Mouse (Mus musculus) monocyte, adult 59 days (primary cell): ENCODE measurements around the gene Sult1a1. TPM values are rescaled to one million over a fixed set of nuclear protein-coding genes. Genes with fewer than 3 reads are reported as not detected.

Source experiments
- total RNA-seq, 2 experiments: library from RNA; stranded (reverse); gene quantifications; one replicate each; pipeline ENCODE4 v1.2.4; 2023

Gene Sult1a1
- 1 to 10 TPM; 5.7 to 6.0 TPM for total RNA-seq

DNA sequence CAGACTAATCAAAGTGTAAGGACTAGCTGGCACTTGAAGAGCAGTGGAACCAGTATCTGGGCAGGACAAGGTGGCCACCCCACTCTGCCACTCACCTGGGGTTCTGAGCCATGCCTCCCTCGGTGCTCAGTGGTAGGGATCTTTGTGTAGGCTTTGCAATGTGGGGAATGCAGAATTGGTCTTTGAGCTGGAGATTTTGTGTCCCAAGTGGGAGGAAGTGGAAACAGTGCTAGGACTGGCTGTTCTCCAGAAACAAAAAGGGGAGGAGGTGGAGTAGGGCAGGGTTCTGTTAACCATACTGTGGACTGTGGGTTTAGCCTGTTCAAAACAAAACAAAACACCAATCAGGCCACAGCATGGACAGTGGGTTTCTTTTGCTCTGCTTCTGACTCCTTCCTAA, at the start of gene Sult1a1:
Gene Sult1a1 (minus strand): TSS at position 226 of the 400 bp plus-strand sequence.

DNA sequence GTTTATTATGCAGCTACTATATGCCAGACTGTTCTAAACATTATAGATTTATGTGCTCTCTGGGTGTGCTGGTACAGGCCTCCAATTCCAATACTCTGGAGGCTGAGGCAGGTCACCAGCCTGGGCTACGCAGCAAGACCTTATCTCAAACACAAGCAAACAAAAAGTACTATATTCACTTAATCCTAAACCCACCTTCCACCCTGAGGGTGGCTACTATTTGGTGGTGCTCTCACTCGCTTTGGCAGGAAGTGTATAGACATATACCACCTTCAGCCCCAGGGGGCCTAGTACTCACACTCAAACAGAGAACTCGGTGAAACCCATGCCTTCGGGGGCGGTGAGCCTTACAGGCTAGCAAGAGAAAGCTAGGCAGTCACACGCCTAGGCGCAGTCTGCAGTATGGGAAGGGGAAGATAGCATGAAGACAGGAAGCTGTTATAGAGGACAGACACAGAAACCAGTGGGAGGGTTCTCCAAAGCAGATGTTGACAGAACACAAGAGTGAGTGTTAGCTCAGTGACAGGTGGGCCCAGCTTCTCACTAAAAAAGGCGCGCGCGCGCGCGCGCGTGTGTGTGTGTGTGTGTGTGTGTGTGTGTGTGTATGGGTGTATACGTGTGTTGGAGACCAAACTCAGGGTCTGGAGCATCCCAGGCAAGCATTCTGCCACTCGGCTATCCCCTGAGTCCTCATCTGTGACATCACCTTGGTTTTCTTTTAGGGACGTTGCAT, 31.4 kb upstream of the Sult1a1 start, which contains the start of gene Coro1a:
Gene Coro1a (minus strand): TSS at position 346 of the 733 bp plus-strand sequence.

DNA sequence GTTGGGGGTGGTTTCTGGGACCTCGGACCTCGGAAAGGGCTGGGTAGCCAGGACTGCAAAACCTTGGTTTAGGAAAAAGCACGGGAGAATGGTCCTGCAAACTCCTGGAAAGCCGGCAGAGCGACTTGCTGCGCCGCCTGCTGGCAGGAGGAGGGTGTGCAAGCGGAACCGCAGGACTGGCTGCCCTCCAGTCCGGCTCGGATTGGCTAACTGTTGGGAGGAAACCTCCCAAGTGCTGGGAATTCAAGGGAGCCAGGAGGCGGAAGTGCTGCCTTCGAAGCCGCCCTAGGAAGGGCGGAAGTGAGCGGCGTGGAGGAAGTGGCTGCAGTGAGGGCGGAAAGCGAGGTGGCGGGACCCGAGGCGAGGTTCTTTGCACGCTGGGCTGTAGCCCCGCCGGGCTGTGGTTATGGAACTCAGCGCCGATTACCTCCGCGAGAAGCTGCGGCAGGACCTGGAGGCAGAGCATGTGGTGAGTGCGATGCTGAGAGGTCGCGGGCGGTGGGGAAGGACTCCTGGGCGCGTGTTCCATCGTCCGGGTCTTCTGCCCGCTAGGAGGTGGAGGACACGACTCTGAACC, 19.5 kb upstream of the Sult1a1 start, which contains the start of gene Slx1b:
Gene Slx1b (minus strand): TSS at position 154 of the 577 bp plus-strand sequence.

DNA sequence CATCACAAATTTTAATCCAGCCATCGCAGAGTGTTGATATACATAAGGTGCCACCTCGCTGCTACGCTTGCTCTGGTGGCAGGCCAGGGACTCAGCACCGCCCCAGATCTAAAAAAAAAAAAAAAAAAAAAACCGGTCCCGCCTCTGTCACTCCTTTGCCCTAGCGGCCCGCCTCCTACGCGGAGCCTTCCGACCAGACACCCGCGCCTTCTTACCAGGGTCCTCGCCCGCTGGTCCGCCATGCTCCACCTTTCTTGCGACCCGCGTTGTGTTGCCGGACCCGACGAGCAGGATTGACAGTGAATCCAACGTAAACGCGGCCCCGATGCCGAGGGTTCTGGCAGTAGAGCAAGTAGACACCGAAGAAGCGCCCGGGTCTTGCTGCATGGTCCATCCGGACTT, 19.0 kb upstream of the Sult1a1 start, which contains the start of gene Bola2:
Gene Bola2 (plus strand): TSS at position 192 of the 402 bp plus-strand sequence.

DNA sequence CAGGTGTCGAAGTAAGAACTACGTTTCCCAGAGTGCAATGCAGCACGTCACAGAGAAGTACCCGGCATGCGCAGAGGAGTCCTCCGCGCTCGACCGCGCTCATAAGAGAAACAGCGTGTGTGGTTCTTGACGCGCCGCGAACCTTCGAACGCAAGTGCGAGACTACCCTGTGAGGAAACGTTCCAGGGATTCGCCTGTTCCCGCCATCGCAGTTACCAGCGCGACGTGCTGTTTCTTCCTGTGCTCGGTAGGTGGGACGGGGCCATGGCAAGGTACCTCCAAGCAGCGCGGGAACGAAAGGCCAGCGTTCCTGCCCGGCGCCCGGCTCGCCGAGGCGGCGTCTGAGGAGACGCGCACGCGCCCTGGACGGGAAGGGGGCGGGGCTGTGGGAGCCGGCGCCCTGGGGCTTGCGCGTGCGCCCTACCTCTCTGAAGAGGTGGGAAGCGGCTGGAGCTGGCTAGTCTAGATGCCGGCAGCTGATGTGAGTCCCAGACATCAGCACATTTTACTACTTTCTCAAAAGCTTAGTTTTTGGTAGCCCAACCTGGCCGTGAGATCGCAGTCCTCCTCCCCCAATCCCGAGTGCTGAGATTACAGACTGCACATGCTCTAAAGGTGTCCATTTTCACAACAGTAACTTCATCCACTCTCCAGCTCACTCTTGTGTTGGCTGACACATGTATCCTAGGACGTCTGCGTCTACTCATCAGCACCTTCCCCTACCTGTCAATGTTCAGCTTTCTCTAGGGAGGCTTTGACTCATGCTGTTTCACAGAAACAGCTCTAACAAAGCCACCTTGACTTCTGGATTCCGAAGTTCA, 26.8 kb downstream of the Sult1a1 start, which contains the start of gene Sgf29:
Gene Sgf29 (plus strand): TSS at position 79 of the 821 bp plus-strand sequence.

DNA sequence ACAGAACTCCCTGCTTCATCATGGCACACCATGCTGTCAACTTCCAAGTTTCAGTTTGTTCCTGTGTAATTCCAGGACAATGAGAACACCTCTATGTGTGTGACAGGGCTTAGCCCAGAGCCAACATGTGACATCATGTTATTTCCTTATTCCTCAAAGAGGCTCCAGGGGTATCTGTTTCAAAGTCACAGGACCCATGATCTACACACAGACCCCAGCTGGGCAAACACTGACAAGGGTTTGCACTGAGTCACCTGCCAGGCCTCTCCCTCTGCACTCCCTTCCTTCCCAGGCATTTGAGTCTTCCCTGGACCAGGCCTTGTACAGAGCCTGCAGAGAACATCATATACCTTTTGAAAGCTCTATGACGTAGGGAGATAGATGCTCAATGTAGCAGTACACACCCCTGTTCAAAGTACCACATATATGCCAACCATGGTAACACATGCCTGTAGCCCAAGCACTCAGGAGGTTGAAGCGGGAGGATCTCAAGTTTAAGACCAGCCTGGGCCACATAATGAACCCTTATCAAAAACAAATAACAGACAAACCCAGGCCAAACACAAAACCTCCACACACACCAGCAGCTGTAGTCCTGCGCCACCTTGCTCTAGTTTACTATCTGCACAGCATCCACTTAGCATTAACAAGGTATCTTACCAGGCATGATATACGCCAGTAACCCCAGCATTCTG, 45.3 kb downstream of the Sult1a1 start, which contains the start of gene Nupr1:
Gene Nupr1 (minus strand): TSS at position 38 of the 695 bp plus-strand sequence.

Other genes starting within 250 kb of the Sult1a1 start
- 10 to 100 TPM; 24.3 to 33.5 TPM for gene Rabep2, start 247.7 kb downstream of the Sult1a1 start, total RNA-seq
- 1 to 10 TPM; 1.9 to 3.2 TPM for gene Atp2a1, start 213.3 kb downstream of the Sult1a1 start, total RNA-seq
- gene Sh2b1, start 201.0 kb downstream of the Sult1a1 start, total RNA-seq, result 10 to 100 TPM; 36.6 to 38.8 TPM
- 10 to 100 TPM; 34.1 to 35.5 TPM for gene Tufm, start 189.1 kb downstream of the Sult1a1 start, total RNA-seq
- 100 to 1,000 TPM; 169 to 183 TPM for gene Atxn2l, start 173.0 kb downstream of the Sult1a1 start, total RNA-seq
- 100 to 1,000 TPM; 123 to 127 TPM for gene Eif3c, start 110.0 kb downstream of the Sult1a1 start, total RNA-seq
- 100 to 1,000 TPM; 108 to 125 TPM for gene Apobr, start 91.5 kb downstream of the Sult1a1 start, total RNA-seq
- 100 to 1,000 TPM; 241 to 250 TPM for gene Cln3, start 90.6 kb downstream of the Sult1a1 start, total RNA-seq
- 10 to 100 TPM; 10.8 to 13.3 TPM for gene Il27, start 81.5 kb downstream of the Sult1a1 start, total RNA-seq
- 10 to 100 TPM; 83.7 to 95.7 TPM for gene Nupr1, start 45.6 kb downstream of the Sult1a1 start, total RNA-seq
- 10 to 100 TPM; 31.8 to 41.5 TPM for gene Sgf29, start 27.1 kb downstream of the Sult1a1 start, total RNA-seq
- 100 to 1,000 TPM; 104 to 129 TPM for gene Bola2, start 19.0 kb upstream of the Sult1a1 start, total RNA-seq
- 10 to 100 TPM; 12.0 to 12.3 TPM for gene Slx1b, start 19.4 kb upstream of the Sult1a1 start, total RNA-seq
- gene Coro1a, start 31.4 kb upstream of the Sult1a1 start, total RNA-seq, result 1,000 to 10,000 TPM; 1,489 to 1,521 TPM
- 100 to 1,000 TPM; 148 to 156 TPM for gene Mapk3, start 83.2 kb upstream of the Sult1a1 start, total RNA-seq
- gene Gdpd3, start 89.9 kb upstream of the Sult1a1 start, total RNA-seq, result 10 to 100 TPM; 22.0 to 22.2 TPM
- gene Ypel3, start 100.5 kb upstream of the Sult1a1 start, total RNA-seq, result 100 to 1,000 TPM; 256 to 258 TPM
- 1 to 10 TPM; 6.9 to 8.2 TPM for gene Tbx6, start 105.1 kb upstream of the Sult1a1 start, total RNA-seq
- 100 to 1,000 TPM; 218 to 242 TPM for gene Ppp4c, start 116.1 kb upstream of the Sult1a1 start, total RNA-seq
- gene Fam57b, start 121.2 kb upstream of the Sult1a1 start, total RNA-seq, result not detected
- gene 4930451I11Rik, start 155.2 kb upstream of the Sult1a1 start, total RNA-seq, result not detected
- not detected for gene Doc2a, start 171.0 kb upstream of the Sult1a1 start, total RNA-seq
- gene Hirip3, start 185.5 kb upstream of the Sult1a1 start, total RNA-seq, result 10 to 100 TPM in 1 of 2 experiments, 1 to 10 TPM in 1; 5.0 to 14.0 TPM
- 10 to 100 TPM; 52.2 to 66.3 TPM for gene Ino80e, start 185.9 kb upstream of the Sult1a1 start, total RNA-seq
- 10 to 100 TPM; 71.6 to 71.9 TPM for gene Taok2, start 208.3 kb upstream of the Sult1a1 start, total RNA-seq
- 10 to 100 TPM; 63.5 to 71.0 TPM for gene Tmem219, start 246.5 kb upstream of the Sult1a1 start, total RNA-seq